Mouse (Mus musculus) heart, adult 2 months (tissue): ENCODE measurements around the gene Rpl4. TPM values are rescaled to one million over a fixed set of nuclear protein-coding genes. Genes with fewer than 3 reads are reported as not detected.
"Not testable (repeated sequence)": the region's sequence is repeated elsewhere in the genome, so short reads cannot be mapped to it uniquely, and the experiment has no call there.

Experiments used
- DNase-seq, 2 experiments: peaks; one replicate each; pipeline ENCODE4 v3.0.0; 2021
- H3K27ac ChIP-seq: fragments of 200-600 bp; 2 replicates; pipeline ENCODE4 v1.8.1; 2022
- H3K27me3 ChIP-seq: fragments of 200-500 bp; 2 replicates; pipeline ENCODE4 v1.6.1; 2012; ENCODE audit warnings: mild to moderate bottlenecking, low read length, inconsistent platforms, mixed read lengths; ENCODE audit not compliant: control insufficient read depth, insufficient read depth
- H3K36me3 ChIP-seq: fragments of 200-500 bp; 2 replicates; pipeline ENCODE4 v1.6.1; 2012; ENCODE audit warnings: low read length, inconsistent platforms; ENCODE audit not compliant: control insufficient read depth, insufficient read depth
- H3K4me1 ChIP-seq: fragments of 200-500 bp; 2 replicates; pipeline ENCODE4 v1.6.1; 2011; ENCODE audit warnings: low read length; ENCODE audit not compliant: control insufficient read depth, insufficient read depth
- H3K4me3 ChIP-seq: fragments of 200-600 bp; 2 replicates; pipeline ENCODE4 v1.8.1; 2022
- H3K79me2 ChIP-seq: fragments of 200-500 bp; replicated peaks from 2 replicates; pipeline ENCODE4 v1.6.1; 2012; ENCODE audit warnings: mild to moderate bottlenecking, inconsistent platforms, low read length, moderate library complexity, mixed read lengths; ENCODE audit not compliant: control insufficient read depth, insufficient read depth
- H3K9ac ChIP-seq: fragments of 200-500 bp; 2 replicates; pipeline ENCODE4 v1.6.1; 2012; ENCODE audit warnings: low read depth, mild to moderate bottlenecking, control low read depth, inconsistent platforms, low read length, mixed read lengths
- CTCF ChIP-seq: fragments of 200-600 bp; IDR thresholded peaks from 2 replicates; pipeline ENCODE4 v1.8.1; 2022; ENCODE audit warnings: antibody characterized with exemption, mild to moderate bottlenecking, moderate library complexity
- EP300 ChIP-seq: fragments of 200-500 bp; IDR thresholded peaks from 2 replicates; pipeline ENCODE4 v1.6.1; 2011; ENCODE audit warnings: low read depth, low read length, control low read depth; ENCODE audit not compliant: insufficient read depth
- POLR2A ChIP-seq: fragments of 200-500 bp; IDR thresholded peaks from 2 replicates; pipeline ENCODE4 v1.6.1; 2011; ENCODE audit warnings: mild to moderate bottlenecking, low read depth, low read length, control low read depth; ENCODE audit not compliant: insufficient read depth
- WGBS: fragments of 180-500 bp; shearing (Covaris S2); methylation state at CpG from one replicate; pipeline ENCODE4 v1.1.7; 2018; 5-methylcytosine and 5-hydroxymethylcytosine counted together
- intact Hi-C: fragments of 180-260 bp; cut with DNase I; formaldehyde crosslinking; loops from one replicate; pipeline ENCODE4 v1.15.1; 2025
- polyA plus RNA-seq: library from polyadenylated mRNA; depleted of rRNA; stranded (reverse); fragments of >200 nt; gene quantifications from 2 replicates; pipeline ENCODE4 v1.2.3, GENCODE M21; 2012
- total RNA-seq, 2 experiments: library from RNA; stranded (reverse); gene quantifications; 2 replicates each; pipeline ENCODE4 v1.2.3; 2021

Gene Rpl4
- total and polyA plus RNA-seq, 3 experiments: 261 to 501 (median 436) TPM

DNA sequence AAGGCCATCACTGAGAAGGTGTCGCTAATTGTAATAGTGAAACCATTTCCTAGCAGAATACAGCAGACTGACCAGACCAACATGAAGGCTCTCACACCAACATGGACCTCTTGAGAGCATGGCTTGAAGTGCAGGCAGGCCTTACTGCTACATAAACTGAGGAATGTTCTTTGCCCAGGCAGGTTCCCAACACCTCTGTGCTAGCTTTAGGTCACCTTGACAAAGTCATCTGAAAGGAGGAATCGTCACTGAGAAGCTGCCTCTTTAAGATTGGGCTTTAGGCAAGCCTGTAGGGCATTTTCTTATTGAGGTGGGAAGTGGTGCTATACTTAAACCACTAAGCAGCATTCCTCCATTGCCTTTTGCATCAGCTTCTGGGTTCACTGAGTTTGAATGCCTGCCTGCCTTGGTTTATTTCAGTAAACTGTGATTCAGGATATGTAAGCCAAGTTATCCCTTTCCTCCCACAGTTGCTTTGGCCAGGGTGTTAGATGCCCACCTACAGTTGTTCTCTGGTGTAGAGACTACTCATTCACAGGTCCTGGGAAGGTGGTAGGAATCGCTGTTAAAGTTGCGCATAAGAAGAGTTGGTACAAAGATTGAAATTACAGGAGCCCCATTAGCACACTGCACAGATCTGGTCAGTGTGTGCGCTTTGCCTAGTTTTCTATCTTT is 11.1 kb downstream of the Rpl4 start:
- TF ChIP-seq POLR2A (no peak), EP300 (no peak), CTCF (no peak)
- Histone ChIP-seq H3K27me3 (no peaks in the 10 kb centered on the region), H3K79me2 (no peaks in the 10 kb centered on the region), H3K27ac (no peak overlapping the region), H3K36me3 (peaks cover 4% of the 10 kb centered on the region), H3K4me3 (no peak overlapping the region), H3K9ac (no peak overlapping the region), H3K4me1 (peaks cover 3% of the 10 kb centered on the region)
- no peak for DNase-seq
- 92% methylated on average over 5 of the region's 5 CpGs for WGBS
- intact Hi-C loops: loop anchor here (5.0 kb wide), 1 partner anchor 158 kb away; the partner anchor contains the start of gene Dis3l

DNA sequence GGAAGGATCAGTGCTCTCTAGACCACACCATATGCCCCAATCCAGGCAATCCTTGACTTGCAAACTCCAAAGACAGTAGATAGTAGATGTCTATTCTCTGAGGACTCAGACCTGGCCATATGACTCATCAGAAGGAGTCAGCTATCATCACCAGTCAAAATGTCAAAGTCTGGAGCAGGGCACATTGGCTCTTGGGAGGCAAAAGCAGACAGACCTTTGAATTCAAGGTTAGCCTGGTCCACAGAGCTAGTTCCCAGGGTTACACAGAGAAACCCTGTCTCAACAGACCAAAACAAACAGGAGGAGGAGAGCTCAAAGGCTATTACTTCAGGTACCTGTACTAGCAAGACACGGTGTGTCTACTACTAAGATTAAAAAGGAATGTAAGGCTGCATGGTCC is 20.7 kb downstream of the Rpl4 start:
- H3K9ac ChIP-seq: no peak overlapping the region
- no peaks in the 10 kb centered on the region for H3K27me3 ChIP-seq
- WGBS: 94% methylated on average over 1 of the region's 1 CpGs
- no peak overlapping the region for H3K27ac ChIP-seq
- DNase-seq: no peak
- H3K4me1 ChIP-seq: no peaks in the 10 kb centered on the region
- intact Hi-C loops: no loop called here
- TF ChIP-seq CTCF: no peak
- TF ChIP-seq EP300: no peak
- no peak for TF ChIP-seq POLR2A
- no peaks in the 10 kb centered on the region for H3K36me3 ChIP-seq
- no peaks in the 10 kb centered on the region for H3K79me2 ChIP-seq
- no peak overlapping the region for H3K4me3 ChIP-seq

DNA sequence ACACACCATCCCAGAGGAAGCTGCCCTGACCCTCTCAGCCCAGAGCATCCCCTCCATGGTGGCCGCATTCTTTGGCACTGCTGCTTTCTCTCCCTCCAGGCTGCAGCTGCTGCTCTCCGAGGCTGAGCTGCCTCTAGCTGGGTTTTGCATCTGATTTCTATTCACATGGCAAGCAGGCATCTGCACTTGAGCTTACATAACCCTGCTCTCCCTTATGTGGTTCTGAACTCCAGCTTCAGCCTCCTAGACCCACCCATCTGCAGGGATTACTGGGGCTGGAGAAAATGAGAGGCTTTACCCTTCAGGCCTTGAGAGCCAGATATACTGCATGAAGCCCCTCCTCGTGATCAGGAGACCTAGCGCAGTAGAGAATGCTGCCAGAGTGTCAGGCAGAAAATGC is 22.4 kb downstream of the Rpl4 start:
- no peak for DNase-seq
- Histone ChIP-seq H3K27me3 (no peaks in the 10 kb centered on the region), H3K36me3 (no peaks in the 10 kb centered on the region), H3K79me2 (no peaks in the 10 kb centered on the region), H3K9ac (no peak overlapping the region), H3K4me3 (no peak overlapping the region), H3K27ac (no peak overlapping the region), H3K4me1 (no peaks in the 10 kb centered on the region)
- 59% methylated on average over 4 of the region's 4 CpGs for WGBS
- TF ChIP-seq POLR2A (no peak), EP300 (no peak), CTCF (no peak)
- intact Hi-C loops: no loop called here

DNA sequence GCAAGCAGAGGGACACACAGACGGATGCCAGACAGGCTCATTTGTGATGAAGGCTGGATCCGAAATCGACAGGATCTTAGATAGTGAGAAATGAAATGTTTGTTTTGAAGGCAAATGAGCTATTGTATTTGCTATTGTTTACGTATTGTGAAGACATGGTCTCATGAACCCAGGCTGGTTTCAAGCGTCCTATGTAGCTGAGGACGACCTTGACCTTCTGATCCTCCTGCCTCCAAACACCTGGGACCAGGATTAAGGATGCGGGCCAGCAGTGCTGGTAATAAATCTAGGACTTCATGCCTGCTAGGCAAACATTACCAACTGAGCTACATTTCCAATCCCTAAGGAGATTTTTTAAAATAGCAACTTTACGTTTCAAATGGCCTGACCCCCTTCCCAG is 24.3 kb downstream of the Rpl4 start:
- H3K79me2 ChIP-seq: no peaks in the 10 kb centered on the region
- no peak overlapping the region for H3K9ac ChIP-seq
- WGBS: 88% methylated on average over 8 of the region's 8 CpGs
- H3K27me3 ChIP-seq: no peaks in the 10 kb centered on the region
- TF ChIP-seq EP300 (no peak), CTCF (no peak), POLR2A (no peak)
- no peaks in the 10 kb centered on the region for H3K4me1 ChIP-seq
- no peak for DNase-seq
- no peak overlapping the region for H3K4me3 ChIP-seq
- intact Hi-C loops: no loop called here
- no peak overlapping the region for H3K27ac ChIP-seq
- no peaks in the 10 kb centered on the region for H3K36me3 ChIP-seq

DNA sequence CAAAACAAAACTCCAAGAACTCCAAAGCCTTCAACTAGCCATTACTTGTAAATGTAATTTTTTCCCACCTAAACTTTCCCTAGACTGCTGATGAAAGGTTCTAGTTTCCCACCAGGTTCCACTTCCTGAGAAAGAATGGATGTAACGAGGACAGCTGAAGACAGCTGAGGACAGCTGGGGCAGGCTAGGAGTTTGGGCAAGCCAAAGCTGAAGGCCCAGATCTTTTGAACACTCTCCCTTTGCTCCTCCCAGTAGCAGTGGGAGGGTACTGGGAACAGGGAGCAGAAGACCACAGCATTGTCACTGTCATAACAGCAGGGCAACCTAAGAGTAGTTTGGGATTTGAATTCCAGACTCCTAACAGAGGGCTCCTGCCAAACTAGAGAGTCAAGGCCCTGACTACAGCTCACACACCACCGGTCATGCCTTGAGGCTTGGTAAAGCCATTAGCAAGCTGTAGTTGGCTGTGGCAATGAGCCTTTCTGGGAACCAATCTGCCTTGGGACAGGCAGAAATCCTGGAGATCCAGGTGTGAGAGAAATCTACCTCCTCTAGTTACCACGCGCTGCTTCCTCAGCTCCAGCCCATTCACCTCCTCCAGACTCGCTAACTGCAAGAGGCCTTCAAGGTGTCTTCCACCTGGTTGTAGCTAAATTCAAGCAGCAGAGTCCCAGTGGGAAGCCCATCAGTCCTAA is 25.0 kb downstream of the Rpl4 start:
- Histone ChIP-seq H3K4me3 (no peak overlapping the region), H3K79me2 (no peaks in the 10 kb centered on the region), H3K4me1 (no peaks in the 10 kb centered on the region), H3K36me3 (no peaks in the 10 kb centered on the region), H3K27me3 (no peaks in the 10 kb centered on the region), H3K9ac (no peak overlapping the region), H3K27ac (no peak overlapping the region)
- no peak for DNase-seq
- intact Hi-C loops: no loop called here
- no peak for TF ChIP-seq POLR2A
- no peak for TF ChIP-seq CTCF
- TF ChIP-seq EP300: no peak
- WGBS: 90% methylated on average over 5 of the region's 5 CpGs

DNA sequence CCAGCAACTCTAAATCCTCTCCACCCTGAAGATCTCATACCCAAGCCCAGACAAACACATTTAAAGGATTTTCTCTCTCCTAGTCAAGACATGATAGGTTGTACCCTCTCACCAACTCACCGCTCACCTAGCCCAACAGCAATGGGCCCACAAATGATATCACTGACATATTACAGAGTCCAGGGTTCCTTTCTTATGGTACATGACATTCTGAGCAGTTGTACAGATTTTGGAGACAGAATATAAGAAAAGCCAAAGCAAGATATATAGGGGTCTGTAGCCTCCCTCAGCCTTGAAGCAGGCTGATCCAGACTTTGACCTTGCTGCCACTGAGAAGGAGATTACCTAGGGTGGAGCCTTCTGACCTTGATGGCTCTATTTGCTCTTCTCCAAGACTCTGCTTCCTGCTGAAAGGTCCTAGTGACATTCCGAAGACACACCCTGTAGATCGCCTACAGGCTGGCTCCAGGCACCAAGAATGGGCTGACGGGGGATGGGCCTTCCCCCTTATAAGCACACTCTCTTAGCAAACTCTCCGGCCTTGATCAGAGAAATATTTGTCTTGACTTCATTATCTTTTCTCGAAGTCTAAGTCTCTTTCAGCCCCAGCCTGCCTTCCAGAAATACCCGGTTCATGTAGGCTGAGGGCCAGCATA is 25.7 kb downstream of the Rpl4 start:
- intact Hi-C loops: not testable (repeated sequence)

More for the DNA sequence above, 25.7 kb downstream of the Rpl4 start:
- H3K36me3 ChIP-seq, H3K4me3 ChIP-seq, DNase-seq, H3K27me3 ChIP-seq, H3K4me1 ChIP-seq, H3K27ac ChIP-seq, H3K79me2 ChIP-seq, H3K9ac ChIP-seq: not testable (repeated sequence)
- 78% methylated on average over 7 of the region's 7 CpGs for WGBS
